Mouse (Mus musculus): ENCODE results near the gene Tmem159. TPM values are rescaled to one million over a fixed set of nuclear protein-coding genes. Genes with fewer than 3 reads are reported as not detected.

Gene Tmem159
- polyA plus RNA-seq, 1 experiment = not detected

GRCm38 (mm10) chr7:120124844-120125243, 22.7 kb downstream of the Tmem159 start:
- H3K36me3 ChIP-seq (ENCODE audit: control insufficient read depth) = no peaks in the 10 kb centered on the region

GRCm38 (mm10) chr7:120126976-120127685, 25.0 kb downstream of the Tmem159 start:
- Histone ChIP-seq H3K9me3 (ENCODE audit: control insufficient read depth, low read length) (no peaks in the 10 kb centered on the region), H3K36me3 (ENCODE audit: control insufficient read depth) (no peaks in the 10 kb centered on the region), H3K4me3 (replicated peaks) (no peak overlapping the region), H3K4me1 (ENCODE audit: control insufficient read depth) (no peaks in the 10 kb centered on the region), H3K27me3 (ENCODE audit: control insufficient read depth) (no peaks in the 10 kb centered on the region)
- no peak for TF ChIP-seq GATA1 (IDR thresholded peaks at IDR 0.05; ENCODE audit: low read length)
- no peak for TF ChIP-seq TAL1 (IDR thresholded peaks at IDR 0.05; ENCODE audit: low read length)

More at GRCm38 (mm10) chr7:120124844-120125243, 22.7 kb downstream of the Tmem159 start:
- no peak overlapping the region for H3K4me3 ChIP-seq (replicated peaks)
- H3K4me1 ChIP-seq (ENCODE audit: control insufficient read depth) = no peaks in the 10 kb centered on the region
- TF ChIP-seq GATA1 (IDR thresholded peaks at IDR 0.05; ENCODE audit: low read length) (no peak), TAL1 (IDR thresholded peaks at IDR 0.05; ENCODE audit: low read length) (no peak)
- H3K9me3 ChIP-seq (ENCODE audit: control insufficient read depth, low read length) = no peaks in the 10 kb centered on the region
- H3K27me3 ChIP-seq (ENCODE audit: control insufficient read depth) = no peaks in the 10 kb centered on the region

GRCm38 (mm10) chr7:120127686-120128059, 25.5 kb downstream of the Tmem159 start:
- H3K27me3 ChIP-seq (ENCODE audit: control insufficient read depth) = no peaks in the 10 kb centered on the region
- no peaks in the 10 kb centered on the region for H3K9me3 ChIP-seq (ENCODE audit: control insufficient read depth, low read length)
- H3K4me1 ChIP-seq (ENCODE audit: control insufficient read depth) = no peaks in the 10 kb centered on the region
- H3K36me3 ChIP-seq (ENCODE audit: control insufficient read depth) = no peaks in the 10 kb centered on the region
- TF ChIP-seq GATA1 (IDR thresholded peaks at IDR 0.05; ENCODE audit: low read length) (no peak), TAL1 (IDR thresholded peaks at IDR 0.05; ENCODE audit: low read length) (no peak)
- no peak overlapping the region for H3K4me3 ChIP-seq (replicated peaks)

GRCm38 (mm10) chr7:120128951-120129350, 26.8 kb downstream of the Tmem159 start:
- no peak overlapping the region for H3K4me3 ChIP-seq (replicated peaks)
- no peaks in the 10 kb centered on the region for H3K9me3 ChIP-seq (ENCODE audit: control insufficient read depth, low read length)
- no peaks in the 10 kb centered on the region for H3K36me3 ChIP-seq (ENCODE audit: control insufficient read depth)
- H3K27me3 ChIP-seq (ENCODE audit: control insufficient read depth) = no peaks in the 10 kb centered on the region
- TF ChIP-seq GATA1 (IDR thresholded peaks at IDR 0.05; ENCODE audit: low read length) (no peak), TAL1 (IDR thresholded peaks at IDR 0.05; ENCODE audit: low read length) (no peak)
- H3K4me1 ChIP-seq (ENCODE audit: control insufficient read depth) = no peaks in the 10 kb centered on the region

GRCm38 (mm10) chr7:120142743-120143142, 40.6 kb downstream of the Tmem159 start:
- H3K4me3 ChIP-seq (replicated peaks) = no peak overlapping the region
- no peaks in the 10 kb centered on the region for H3K9me3 ChIP-seq (ENCODE audit: control insufficient read depth, low read length)
- H3K36me3 ChIP-seq (ENCODE audit: control insufficient read depth) = no peaks in the 10 kb centered on the region
- H3K4me1 ChIP-seq (ENCODE audit: control insufficient read depth) = no peaks in the 10 kb centered on the region
- TF ChIP-seq TAL1 (IDR thresholded peaks at IDR 0.05; ENCODE audit: low read length) = no peak
- no peak for TF ChIP-seq GATA1 (IDR thresholded peaks at IDR 0.05; ENCODE audit: low read length)
- no peaks in the 10 kb centered on the region for H3K27me3 ChIP-seq (ENCODE audit: control insufficient read depth)

- Histone ChIP-seq H3K36me3 (ENCODE audit: control insufficient read depth) (no peaks in the 10 kb centered on the region), H3K4me1 (ENCODE audit: control insufficient read depth) (no peaks in the 10 kb centered on the region), H3K27me3 (ENCODE audit: control insufficient read depth) (no peaks in the 10 kb centered on the region), H3K4me3 (replicated peaks) (no peak within 1 kb of the TSS), H3K9me3 (ENCODE audit: control insufficient read depth, low read length) (no peaks in the 10 kb centered on the region)
- TF ChIP-seq TAL1 (IDR thresholded peaks at IDR 0.05; ENCODE audit: low read length) (no peak), GATA1 (IDR thresholded peaks at IDR 0.05; ENCODE audit: low read length) (no peak)
Observed at GRCm38 (mm10) chr7:120145191-120145590, 43.0 kb downstream of the Tmem159 start, which contains the start of gene Zp2. Gene Zp2, minus strand, starts transcription at chr7:120145291.

GRCm38 (mm10) chr7:120150257-120150656, 48.1 kb downstream of the Tmem159 start:
- no peaks in the 10 kb centered on the region for H3K36me3 ChIP-seq (ENCODE audit: control insufficient read depth)
- no peaks in the 10 kb centered on the region for H3K27me3 ChIP-seq (ENCODE audit: control insufficient read depth)
- no peak for TF ChIP-seq GATA1 (IDR thresholded peaks at IDR 0.05; ENCODE audit: low read length)
- TF ChIP-seq TAL1 (IDR thresholded peaks at IDR 0.05; ENCODE audit: low read length) = no peak
- H3K9me3 ChIP-seq (ENCODE audit: control insufficient read depth, low read length) = no peaks in the 10 kb centered on the region
- no peak overlapping the region for H3K4me3 ChIP-seq (replicated peaks)
- no peaks in the 10 kb centered on the region for H3K4me1 ChIP-seq (ENCODE audit: control insufficient read depth)

GRCm38 (mm10) chr7:120150898-120151297, 48.7 kb downstream of the Tmem159 start:
- Histone ChIP-seq H3K27me3 (ENCODE audit: control insufficient read depth) (no peaks in the 10 kb centered on the region), H3K9me3 (ENCODE audit: control insufficient read depth, low read length) (no peaks in the 10 kb centered on the region)

GRCm38 (mm10) chr7:120156841-120157409, 54.8 kb downstream of the Tmem159 start:
- no peak for TF ChIP-seq TAL1 (IDR thresholded peaks at IDR 0.05; ENCODE audit: low read length)
- TF ChIP-seq GATA1 (IDR thresholded peaks at IDR 0.05; ENCODE audit: low read length) = no peak

More at GRCm38 (mm10) chr7:120150898-120151297, 48.7 kb downstream of the Tmem159 start:
- no peak overlapping the region for H3K4me3 ChIP-seq (replicated peaks)
- H3K4me1 ChIP-seq (ENCODE audit: control insufficient read depth) = no peaks in the 10 kb centered on the region
- no peaks in the 10 kb centered on the region for H3K36me3 ChIP-seq (ENCODE audit: control insufficient read depth)
- TF ChIP-seq GATA1 (IDR thresholded peaks at IDR 0.05; ENCODE audit: low read length) = no peak
- no peak for TF ChIP-seq TAL1 (IDR thresholded peaks at IDR 0.05; ENCODE audit: low read length)

More at GRCm38 (mm10) chr7:120156841-120157409, 54.8 kb downstream of the Tmem159 start:
- Histone ChIP-seq H3K4me3 (replicated peaks) (no peak overlapping the region), H3K36me3 (ENCODE audit: control insufficient read depth) (no peaks in the 10 kb centered on the region), H3K4me1 (ENCODE audit: control insufficient read depth) (no peaks in the 10 kb centered on the region), H3K9me3 (ENCODE audit: control insufficient read depth, low read length) (no peaks in the 10 kb centered on the region), H3K27me3 (ENCODE audit: control insufficient read depth) (no peaks in the 10 kb centered on the region)
